Mouse (Mus musculus): Measurements from ENCODE around the gene Tcf3. TPM values are rescaled to one million over a fixed set of nuclear protein-coding genes. Genes with fewer than 3 reads are reported as not detected.

The Tcf3 gene
- total RNA-seq, 2 experiments from 2014 or later: 17.9 to 20.9 TPM

DNA sequence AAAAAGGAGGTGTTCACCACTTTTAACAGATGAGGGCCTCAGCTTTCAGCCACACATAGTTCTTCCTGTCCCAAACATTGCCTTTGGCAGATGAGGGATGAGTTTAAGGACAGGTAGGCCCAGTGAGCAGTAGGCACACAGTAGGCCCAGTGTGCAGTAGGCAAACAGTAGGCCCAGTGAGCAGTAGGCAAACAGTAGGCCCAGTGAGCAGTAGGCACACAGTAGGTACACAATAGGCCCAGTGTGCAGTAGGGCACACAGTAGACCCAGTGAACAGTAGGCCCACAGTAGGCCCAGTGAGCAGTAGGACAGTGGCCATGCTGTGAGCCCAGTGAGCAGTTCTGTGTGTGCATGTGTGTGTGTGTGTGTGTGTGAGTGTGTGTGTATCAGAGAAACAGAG is 6.6 kb upstream of the Tcf3 start:
- no peak for DNase-seq
- intact Hi-C loops (cut with DNase I): no loop called here

DNA sequence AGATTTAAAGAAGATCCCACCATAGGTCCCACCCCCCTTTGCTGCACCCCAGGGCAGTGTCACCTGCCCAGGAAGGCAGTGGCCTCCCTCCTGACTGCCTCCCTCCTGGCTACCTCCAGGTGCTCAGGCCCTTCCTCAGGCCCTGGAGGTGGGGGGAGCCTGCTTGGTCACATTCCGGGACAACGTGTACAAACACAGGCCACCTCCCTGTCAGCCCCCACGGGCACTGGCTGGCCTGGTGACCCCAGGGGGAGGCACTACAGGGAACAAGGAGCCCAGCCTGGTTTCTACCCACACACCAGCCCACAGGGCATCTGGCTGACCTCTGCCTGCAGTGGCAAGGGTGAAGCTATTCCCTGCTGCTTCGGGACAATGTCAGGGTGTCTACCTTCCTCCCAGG is 4.5 kb upstream of the Tcf3 start:
- DNase-seq: no peak
- intact Hi-C loops (cut with DNase I): loop anchor here (10.0 kb wide), 1 partner anchor 267 kb away; the partner anchor contains the start of genes Izumo4 and Mob3a

DNA sequence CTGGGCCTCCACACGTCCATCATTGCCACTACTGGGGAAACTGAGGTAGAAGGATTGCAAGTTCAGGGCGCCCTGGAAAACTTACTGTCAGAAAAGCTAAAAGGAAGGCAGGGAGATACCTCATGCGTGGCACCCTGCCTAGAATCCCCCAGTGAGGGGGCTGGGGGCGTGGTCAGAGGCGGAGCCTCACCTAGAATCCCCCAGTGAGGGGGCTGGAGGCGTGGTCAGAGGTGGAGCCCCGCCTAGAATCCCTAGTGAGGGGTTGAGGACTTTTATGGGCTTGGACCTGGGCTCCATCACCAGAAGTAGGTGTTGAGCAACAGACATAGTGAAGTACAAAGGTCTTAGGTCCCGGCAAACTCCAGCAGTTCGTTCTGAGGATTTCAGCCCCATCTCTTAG is 2.8 kb upstream of the Tcf3 start:
- no peak for DNase-seq
- intact Hi-C loops (cut with DNase I): loop anchor here (10.0 kb wide), 1 partner anchor 269 kb away; the partner anchor contains the start of genes Izumo4 and Mob3a

DNA sequence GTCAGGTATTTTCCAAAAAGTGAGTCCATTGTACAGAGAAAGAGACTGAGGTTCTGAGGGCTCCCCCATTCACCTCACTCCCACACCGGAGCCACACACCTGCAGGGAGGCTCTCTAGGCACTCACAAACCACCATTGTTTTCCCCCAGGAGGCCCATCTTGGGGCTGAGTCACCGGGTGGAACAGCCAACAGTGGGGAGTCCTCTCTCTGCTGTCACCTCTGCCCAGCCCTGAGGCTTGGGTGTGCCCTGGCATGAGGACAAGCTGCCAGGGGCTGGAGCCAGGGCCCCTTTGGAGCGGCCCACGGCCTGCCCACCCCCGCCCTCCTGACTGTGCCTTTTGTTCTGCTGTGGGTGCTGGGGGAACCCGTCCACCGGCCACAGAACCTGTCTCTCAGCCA is 2.3 kb upstream of the Tcf3 start:
- DNase-seq: no peak
- intact Hi-C loops (cut with DNase I): loop anchor here (10.0 kb wide), 1 partner anchor 269 kb away; the partner anchor contains the start of genes Izumo4 and Mob3a

DNA sequence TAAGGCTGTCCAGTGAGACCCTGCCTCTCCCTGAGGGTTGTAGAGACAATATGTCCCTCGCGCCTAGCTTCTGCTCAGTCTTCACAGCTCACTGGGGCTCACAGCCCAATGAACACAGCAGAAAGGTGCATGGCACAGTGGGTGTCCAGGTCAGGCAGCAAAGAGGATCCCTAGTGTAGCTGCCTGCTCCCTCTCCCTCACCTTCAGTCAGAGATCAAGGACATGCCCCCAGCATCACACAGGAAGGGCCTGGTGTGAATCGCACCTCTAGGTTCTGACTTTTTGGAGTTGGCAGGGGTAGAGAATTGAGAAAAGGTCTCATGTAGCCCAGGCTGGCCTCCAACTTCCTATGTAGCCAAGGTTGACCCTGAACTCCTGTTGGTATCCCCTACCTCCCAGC is 1.4 kb upstream of the Tcf3 start:
- intact Hi-C loops (cut with DNase I): loop anchor here (5.0 to 10.0 kb wide), 2 partner anchors 48 to 270 kb away; partner anchors contain the start of genes Izumo4, Mex3d and Mob3a
- no peak for DNase-seq

DNA sequence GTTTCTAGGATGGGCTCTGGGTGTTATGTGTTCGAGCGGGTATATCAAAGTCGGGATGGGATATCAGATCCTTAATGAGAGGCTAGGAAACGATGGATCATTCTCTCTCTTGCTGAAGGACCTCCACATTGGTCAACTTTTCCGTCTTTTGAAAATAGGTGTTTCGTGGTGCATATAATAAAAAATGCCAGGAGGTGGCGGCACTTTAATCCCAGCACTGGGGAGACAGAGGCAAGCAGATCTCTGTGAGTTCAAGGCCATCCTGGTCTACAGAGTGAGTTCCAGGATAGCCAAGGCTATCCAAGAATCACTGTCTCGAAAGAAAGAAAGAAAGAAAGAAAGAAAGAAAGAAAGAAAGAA is 766 bp upstream of the Tcf3 start:
- DNase-seq: no peak
- intact Hi-C loops (cut with DNase I): loop anchor here (5.0 to 10.0 kb wide), 2 partner anchors 47 to 271 kb away; partner anchors contain the start of genes Izumo4, Mex3d and Mob3a

DNA sequence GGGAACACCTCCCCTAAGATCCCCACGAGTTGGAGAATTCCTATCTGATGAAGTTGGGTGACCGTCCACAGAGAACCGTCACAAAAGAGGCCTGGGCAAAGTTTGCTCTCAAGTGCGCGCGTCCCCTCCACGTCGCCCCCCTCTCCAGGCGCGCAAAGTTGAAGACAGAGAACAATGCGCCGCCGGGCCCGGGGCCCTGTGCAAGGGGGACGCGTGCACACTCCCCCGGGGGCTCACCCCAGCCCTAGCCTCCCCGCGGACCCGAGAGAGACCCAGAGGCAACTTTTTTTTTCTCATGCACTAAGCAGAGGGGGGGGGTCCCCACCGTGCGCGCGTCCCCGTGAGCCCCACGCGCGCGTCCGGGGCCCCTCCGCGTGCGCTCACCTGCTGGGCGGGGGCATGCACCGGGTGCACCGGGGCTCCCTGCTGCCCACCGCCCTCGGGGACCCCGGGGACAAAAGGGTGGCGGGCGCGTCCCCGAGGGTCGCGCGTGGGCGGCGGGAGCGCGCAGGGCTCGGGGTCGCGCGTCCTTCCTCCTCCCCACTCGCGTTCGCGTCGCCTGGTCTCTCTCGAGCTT is 423 bp downstream of the Tcf3 start:
- intact Hi-C loops (cut with DNase I): loop anchor here (2.0 to 10.0 kb wide), 3 partner anchors 26 to 272 kb away; partner anchors contain the start of genes Izumo4, Mex3d, Mob3a and Uqcr11
- DNase-seq: peak; percentile 26 to 31

DNA sequence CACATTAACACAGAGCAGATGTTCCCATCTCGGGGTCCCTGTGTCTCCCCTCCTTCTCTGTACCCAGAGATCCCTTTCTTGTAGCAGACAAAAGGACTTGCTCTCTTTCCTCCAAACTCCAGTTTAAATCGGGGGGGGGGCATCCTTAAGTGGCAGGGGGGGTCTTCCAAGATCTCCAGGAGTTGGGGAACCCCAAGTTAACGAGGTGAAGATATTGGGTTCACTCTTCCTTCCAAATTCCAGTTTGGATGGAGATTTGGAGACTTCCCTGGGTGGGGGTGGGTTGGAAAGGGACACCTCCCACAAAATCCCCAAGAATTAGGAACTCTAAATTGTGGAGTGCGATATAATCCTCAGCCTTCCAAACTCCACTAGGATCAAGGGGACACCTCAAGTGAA is 1.1 kb downstream of the Tcf3 start:
- no peak for DNase-seq
- intact Hi-C loops (cut with DNase I): loop anchor here (2.0 to 10.0 kb wide), 3 partner anchors 26 to 272 kb away; partner anchors contain the start of genes Izumo4, Mex3d, Mob3a and Uqcr11

DNA sequence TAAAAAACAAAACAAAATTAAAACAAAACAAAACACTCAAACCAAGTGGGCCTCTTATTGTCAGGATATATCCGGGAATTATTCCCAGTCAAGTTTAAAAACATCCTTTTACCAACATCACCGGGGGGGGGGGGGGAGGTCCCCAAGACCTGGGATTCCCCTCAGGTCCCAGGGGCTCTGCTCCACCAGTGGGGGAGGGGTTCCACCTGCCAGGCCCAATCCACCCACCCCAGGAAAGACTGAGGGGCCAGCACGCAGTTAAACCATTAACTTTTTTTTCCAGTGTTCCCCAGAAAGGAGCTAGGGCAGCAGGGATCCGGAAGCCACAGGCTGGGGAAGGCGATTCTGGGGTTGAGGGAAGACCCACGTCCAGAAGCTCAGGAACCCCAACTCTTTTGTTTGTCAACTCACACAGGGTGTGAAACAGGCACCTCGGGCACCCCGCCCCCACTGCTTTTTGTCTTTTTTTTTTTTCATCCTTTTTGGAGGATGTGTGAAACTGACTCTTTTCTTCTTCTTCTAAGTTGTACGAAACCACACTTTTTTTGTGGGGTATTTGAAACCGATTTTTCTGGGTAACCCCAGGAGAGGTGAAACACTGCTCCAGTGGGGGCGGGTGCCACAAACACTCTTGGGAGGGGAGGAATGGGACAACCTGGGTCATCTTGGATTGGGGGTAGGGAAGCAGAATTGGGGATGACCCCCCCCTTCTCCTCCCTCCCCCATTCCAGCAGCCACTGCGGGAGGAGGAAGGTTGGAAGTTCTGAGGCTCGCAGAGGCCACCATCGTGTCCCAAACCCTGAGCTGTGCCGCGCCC is 1.7 kb downstream of the Tcf3 start:
- DNase-seq: no peak
- intact Hi-C loops (cut with DNase I): loop anchor here (2.0 to 10.0 kb wide), 3 partner anchors 25 to 273 kb away; partner anchors contain the start of genes Izumo4, Mex3d, Mob3a and Uqcr11

DNA sequence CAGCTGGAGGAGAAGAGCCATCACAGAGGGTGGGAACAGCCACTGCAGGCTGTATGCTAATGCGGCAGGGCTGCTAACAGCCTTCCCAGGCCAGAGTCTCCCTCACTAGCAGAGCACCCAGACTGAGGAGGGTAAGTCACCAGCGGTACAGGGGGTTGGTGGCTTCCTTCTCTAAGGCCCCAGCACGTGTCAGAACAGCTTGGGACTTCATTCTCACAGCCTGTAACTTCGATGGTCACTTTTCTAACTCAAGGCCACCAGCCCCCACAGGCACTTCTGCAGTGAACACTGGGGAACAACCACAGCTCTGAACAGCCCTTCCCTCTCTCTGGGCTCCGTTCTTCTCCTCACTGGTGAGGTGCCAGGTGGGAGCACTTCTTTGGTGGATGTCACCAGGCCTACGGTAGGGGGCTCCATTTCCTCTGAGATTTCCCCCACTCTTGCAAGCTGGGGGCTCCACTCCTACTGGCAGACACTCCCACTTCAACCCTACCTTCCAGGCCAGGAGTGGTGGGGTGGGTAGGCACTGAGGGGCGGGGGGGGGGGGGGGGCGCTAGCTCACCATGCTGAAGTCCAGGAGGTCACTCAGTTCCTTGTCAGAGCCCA is 3.0 kb downstream of the Tcf3 start:
- intact Hi-C loops (cut with DNase I): loop anchor here (5.0 to 10.0 kb wide), 2 partner anchors 43 to 274 kb away; partner anchors contain the start of genes Izumo4, Mex3d and Mob3a
- no peak for DNase-seq

DNA sequence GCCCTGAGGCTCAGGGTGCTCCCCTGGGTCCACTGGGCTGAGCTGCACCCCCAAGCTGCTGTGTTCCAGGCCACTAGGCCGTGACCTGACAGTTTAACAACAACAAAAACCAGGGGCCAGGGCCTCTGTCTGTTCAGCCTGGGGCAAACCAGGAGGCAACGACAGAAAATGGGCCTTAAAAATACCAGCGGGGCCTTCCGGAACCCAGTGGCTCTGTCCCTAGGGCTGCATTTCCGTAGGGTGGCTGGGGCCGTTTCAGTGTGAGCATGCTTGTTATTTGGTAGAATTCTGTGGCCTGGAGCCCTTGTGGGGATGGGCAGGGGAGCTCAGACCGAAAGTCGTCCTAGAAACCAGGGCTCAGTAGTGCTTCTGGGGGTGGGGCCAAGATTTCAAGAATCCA is 3.6 kb downstream of the Tcf3 start:
- no peak for DNase-seq
- intact Hi-C loops (cut with DNase I): loop anchor here (5.0 to 10.0 kb wide), 2 partner anchors 42 to 275 kb away; partner anchors contain the start of genes Izumo4, Mex3d and Mob3a

DNA sequence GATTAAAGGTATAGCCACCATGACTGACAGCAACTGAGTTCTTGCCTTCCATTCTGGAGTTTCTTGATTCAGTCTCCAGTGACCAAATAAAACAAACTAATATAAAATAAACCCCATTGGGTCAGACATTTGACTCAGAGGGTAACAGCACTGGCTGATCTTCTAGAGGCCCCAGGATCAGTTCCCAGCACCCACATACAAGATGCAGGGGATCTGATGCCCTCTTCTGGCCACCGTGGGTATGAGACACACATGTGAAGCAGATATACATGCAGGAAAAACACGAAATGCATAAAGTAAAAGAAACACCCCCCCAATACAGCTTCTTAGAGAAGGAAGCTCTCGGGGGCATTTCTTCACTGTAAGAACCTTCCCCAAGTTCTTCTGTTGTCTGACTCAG is 8.4 kb downstream of the Tcf3 start:
- DNase-seq: no peak
- intact Hi-C loops (cut with DNase I): no loop called here

DNA sequence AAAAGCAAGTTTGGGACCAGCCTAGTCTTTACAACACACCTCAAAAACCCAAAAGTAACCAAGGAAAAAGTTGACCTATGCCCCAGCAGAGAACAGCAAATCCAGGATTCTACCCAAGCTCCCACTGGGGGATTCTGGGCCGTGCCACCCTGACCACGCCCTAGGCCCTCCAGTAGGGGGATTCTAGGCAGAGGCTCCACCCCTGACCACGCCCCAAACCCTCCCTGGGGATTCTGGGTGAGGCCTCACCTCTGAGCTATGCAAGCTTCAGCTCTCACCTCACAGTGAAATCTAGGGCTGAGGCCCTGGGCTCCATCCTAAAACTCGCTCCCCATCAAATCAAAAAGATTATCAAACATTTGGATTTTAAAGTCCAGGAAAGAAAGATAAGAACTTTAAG is 9.9 kb downstream of the Tcf3 start:
- intact Hi-C loops (cut with DNase I): no loop called here
- no peak for DNase-seq

DNA sequence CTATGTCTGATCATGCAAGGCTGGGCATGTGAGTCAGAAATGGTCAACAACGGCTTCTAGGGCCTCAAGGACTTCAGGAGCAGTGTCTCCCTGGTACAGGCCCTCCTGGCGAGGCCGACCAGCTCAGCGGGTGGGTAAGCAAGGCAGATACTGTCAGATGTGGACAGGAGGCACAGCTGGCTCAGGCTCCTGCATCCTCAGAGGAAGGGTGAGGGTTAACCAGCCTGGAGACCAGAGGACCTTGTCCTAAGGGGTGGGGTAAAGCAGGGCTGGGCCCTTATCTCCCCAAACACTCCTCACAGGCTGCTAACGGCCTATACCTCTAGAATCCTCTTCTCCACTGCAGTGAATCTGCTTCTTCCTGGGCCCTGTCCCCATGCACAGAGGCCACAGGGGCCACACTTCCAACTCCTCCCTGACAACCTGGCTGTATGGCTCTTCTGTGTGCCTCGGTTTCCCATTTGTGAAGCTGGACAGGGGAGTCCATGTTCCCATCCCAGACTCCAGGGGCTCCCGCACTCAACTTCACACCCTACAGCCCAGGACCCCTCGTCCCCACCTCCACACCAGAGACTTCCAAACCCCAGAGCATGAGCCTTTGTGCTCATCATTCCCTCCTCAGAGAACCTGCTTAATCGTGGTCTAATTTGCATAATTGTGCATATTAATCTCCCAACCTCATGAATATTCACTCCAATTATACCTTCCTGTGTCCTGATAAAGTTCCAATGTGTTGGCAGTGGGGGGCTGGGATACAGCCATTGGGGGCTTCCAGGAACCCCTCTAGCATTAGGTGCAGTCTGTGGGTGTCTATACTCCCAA is 11.6 kb downstream of the Tcf3 start:
- intact Hi-C loops (cut with DNase I): no loop called here
- DNase-seq: no peak

DNA sequence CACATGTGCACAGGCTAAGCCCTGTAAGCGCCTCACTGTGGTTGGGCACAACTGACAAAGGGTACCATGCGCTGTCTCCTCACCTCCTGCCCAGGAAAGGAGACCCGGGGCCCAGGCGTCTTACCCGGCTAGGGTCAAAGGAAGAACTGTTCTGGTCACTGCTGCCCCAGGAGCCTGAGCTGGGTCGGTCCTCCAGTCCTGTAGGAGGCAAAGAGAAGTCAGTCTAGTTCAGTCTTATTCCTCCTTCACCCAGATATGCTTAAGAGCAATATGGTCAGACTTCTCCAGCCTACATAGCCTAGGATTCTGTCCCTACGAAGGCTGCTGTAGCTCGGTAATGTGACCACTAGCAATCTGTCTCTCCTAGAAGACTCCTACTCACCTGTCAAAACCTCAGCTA is 12.2 kb downstream of the Tcf3 start:
- no peak for DNase-seq
- intact Hi-C loops (cut with DNase I): no loop called here

DNA sequence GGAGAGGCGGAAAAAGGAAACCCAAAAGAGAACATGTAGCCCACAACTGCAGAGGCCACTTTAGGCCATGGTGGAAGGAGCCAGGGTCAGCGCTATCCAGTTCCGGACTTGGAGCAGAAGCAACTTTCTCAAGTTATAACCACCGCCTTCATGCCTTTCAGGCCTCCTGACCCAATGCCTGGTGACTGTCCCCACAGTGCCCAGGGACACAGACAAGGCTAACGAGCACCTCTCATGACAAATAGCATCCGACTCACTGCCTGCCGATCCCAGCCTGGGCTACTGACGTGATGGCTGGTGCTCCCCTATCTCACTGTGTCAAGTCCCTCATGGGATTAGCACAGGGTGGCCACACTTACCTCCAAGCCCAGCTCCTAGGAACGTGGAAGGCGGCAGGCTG is 12.7 kb downstream of the Tcf3 start:
- intact Hi-C loops (cut with DNase I): no loop called here
- DNase-seq: no peak

DNA sequence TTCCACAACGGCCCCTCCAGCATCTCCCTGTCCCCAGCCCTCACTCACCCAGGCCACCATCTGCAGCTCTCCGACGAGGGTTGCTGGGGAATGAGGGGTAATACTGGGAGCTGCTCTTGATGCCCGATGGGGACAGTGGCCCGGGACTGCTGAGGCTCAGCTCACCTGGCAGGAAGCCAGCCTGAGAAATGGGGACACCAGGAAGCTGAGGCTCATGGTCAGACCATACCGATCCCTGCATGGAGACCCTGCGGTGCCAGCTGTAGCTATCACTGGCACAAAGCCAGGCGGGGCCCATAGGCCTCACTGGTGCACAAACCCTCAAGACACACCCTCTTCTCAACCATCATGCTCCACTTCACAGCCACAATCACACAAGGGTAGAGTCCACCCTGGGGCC is 14.0 kb downstream of the Tcf3 start:
- intact Hi-C loops (cut with DNase I): no loop called here

DNA sequence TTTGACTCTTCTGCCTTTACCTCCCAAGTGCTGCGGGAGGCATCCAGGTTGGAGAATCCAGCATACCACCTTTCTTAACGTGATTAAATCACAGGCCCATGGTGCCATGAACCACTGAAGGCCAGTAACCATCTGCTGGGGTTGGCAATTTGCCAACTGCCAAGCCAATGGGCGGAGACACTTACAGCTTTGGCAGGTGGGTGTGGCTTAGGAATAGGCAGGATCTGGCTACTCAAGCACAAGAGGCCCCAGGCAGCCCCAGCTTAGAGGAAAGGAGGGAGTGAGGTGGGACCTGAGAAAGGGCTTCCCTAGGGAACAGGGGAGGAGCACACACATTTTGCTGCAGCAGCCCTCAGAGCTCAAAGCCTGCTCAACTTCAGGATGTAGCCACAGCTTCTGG is 15.1 kb downstream of the Tcf3 start:
- intact Hi-C loops (cut with DNase I): no loop called here
- DNase-seq: no peak

More for the DNA sequence above, 14.0 kb downstream of the Tcf3 start:
- no peak for DNase-seq

DNA sequence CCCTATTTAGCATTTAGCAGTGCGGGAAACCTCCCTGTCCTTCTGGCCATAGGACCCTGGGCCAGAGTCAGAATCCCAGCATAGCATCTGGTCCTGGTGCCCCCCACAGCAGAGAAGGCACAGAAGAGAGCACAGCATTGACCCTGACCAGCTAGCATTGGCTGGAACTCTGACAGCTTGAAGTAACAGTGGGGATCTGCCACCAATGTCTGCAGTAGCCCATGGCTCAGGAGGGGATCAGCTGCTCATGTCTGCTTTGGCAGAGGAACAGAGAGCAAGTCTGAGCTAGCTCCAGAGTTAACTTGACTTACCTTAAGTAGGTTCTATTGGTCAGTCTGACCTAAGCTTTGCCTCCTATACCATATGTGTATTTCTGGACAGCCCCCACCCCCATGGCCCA is 15.6 kb downstream of the Tcf3 start:
- intact Hi-C loops (cut with DNase I): no loop called here
- no peak for DNase-seq

DNA sequence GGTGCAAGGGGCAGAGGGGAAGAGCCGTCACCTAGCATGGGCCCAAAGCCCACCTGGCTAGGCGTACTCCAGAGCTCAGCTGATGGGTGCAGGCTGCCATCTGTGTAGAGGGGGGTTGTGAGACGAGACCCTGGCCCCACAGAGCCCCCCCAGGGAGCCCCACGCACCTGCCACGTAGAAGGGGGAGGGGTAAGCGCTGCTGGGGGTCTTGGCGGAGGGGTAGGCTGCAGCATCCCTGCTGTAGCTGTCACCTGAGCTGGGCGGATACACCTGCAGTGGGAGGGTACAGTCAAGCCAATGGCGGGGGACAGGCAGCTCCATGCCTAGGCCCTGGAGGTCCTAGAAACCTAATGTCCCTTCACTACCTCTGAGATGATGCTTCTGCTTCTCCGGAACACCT is 16.1 kb downstream of the Tcf3 start:
- no peak for DNase-seq
- intact Hi-C loops (cut with DNase I): no loop called here
